Mouse (Mus musculus) CH12.LX (cell line): Measurements from ENCODE around the gene Gm2a. TPM values are rescaled to one million over a fixed set of nuclear protein-coding genes. Genes with fewer than 3 reads are reported as not detected.

Experiments
- DNase-seq: peaks from one replicate; pipeline ENCODE4 v3.0.0-alpha.2; 2013; ENCODE audit errors: extremely low read depth
- H3K27ac ChIP-seq: 2 replicates; pipeline ENCODE4 v1.5.1; 2012; ENCODE audit warnings: low read depth, mild to moderate bottlenecking, control low read depth, moderate library complexity; ENCODE audit not compliant: insufficient read depth
- H3K27me3 ChIP-seq: replicated peaks from 2 replicates; pipeline ENCODE3; 2012; ENCODE audit warnings: inconsistent platforms
- H3K36me3 ChIP-seq, 2 experiments: replicated peaks in 1 of 2; 2 replicates each; pipeline versions ENCODE3 to v1.6.1; 2012; ENCODE audit warnings: inconsistent platforms in 1 of 2, low read length in 1 of 2, mild to moderate bottlenecking in 1 of 2, mixed read lengths in 1 of 2, moderate library complexity in 1 of 2; ENCODE audit not compliant: control insufficient read depth in 1 of 2, insufficient read depth in 1 of 2
- H3K4me1 ChIP-seq, 2 experiments: 2 replicates each; pipeline ENCODE4 v1.6.1; 2012; ENCODE audit warnings: inconsistent platforms in 1 of 2, moderate library complexity in 1 of 2; ENCODE audit not compliant: insufficient read depth in 2 of 2, control insufficient read depth in 1 of 2
- H3K4me2 ChIP-seq: 2 replicates; pipeline ENCODE4 v1.6.1; 2012; ENCODE audit warnings: low read depth, mild to moderate bottlenecking, control low read depth; ENCODE audit not compliant: poor library complexity, insufficient read depth, severe bottlenecking
- H3K4me3 ChIP-seq, 3 experiments: fragments of 150-350 bp in 1 of 3; sonication (generic) in 1 of 3; replicated peaks in 1 of 3; 2 replicates each; pipeline versions ENCODE3 to v1.5.1; 2011 to 2012; ENCODE audit warnings: low read depth in 2 of 3, low read length in 2 of 3, mild to moderate bottlenecking in 2 of 3, moderate library complexity in 2 of 3, control low read depth in 1 of 3, improper control_type of control experiment in 1 of 3, inconsistent platforms in 1 of 3, mixed read lengths in 1 of 3; ENCODE audit not compliant: poor library complexity in 1 of 3
- H3K79me2 ChIP-seq: replicated peaks from 2 replicates; pipeline ENCODE4 v1.6.1; 2012; ENCODE audit warnings: mild to moderate bottlenecking, moderate library complexity; ENCODE audit not compliant: control insufficient read depth, poor library complexity, insufficient read depth, severe bottlenecking; ENCODE audit errors: extremely low read depth
- H3K9ac ChIP-seq: 2 replicates; pipeline ENCODE4 v1.6.1; 2012; ENCODE audit warnings: low read depth, mild to moderate bottlenecking, control low read depth, moderate library complexity; ENCODE audit not compliant: insufficient read depth
- H3K9me3 ChIP-seq: replicated peaks from 2 replicates; pipeline ENCODE3; 2012; ENCODE audit warnings: low read length, inconsistent platforms, mixed read lengths
- CHD1 ChIP-seq: IDR thresholded peaks from 2 replicates; pipeline ENCODE4 v1.6.1; 2012; ENCODE audit warnings: low read depth, low read length, improper control_type of control experiment, inconsistent platforms
- CHD2 ChIP-seq: IDR thresholded peaks from 2 replicates; pipeline ENCODE4 v1.6.1; 2011; ENCODE audit warnings: low read length, improper control_type of control experiment
- CTCF ChIP-seq, 2 experiments: IDR thresholded peaks in 1 of 2; conservative IDR thresholded peaks in 1 of 2; 2 replicates each; pipeline ENCODE4 v1.5.1; 2011 to 2012; ENCODE audit warnings: low read depth in 2 of 2, low read length in 2 of 2, improper control_type of control experiment in 1 of 2, inconsistent platforms in 1 of 2, mild to moderate bottlenecking in 1 of 2, moderate library complexity in 1 of 2
- E2F4 ChIP-seq: IDR thresholded peaks from 2 replicates; pipeline ENCODE4 v1.6.1; 2011; ENCODE audit warnings: low read depth, low read length, improper control_type of control experiment; ENCODE audit not compliant: insufficient replicate concordance
- GABPA ChIP-seq: IDR thresholded peaks from 2 replicates; pipeline ENCODE4 v1.6.1; 2012; ENCODE audit warnings: low read depth, low read length, improper control_type of control experiment, inconsistent platforms; ENCODE audit not compliant: insufficient replicate concordance
- IRF4 ChIP-seq: IDR thresholded peaks from 2 replicates; pipeline ENCODE4 v1.6.1; 2014; ENCODE audit warnings: low read depth, mild to moderate bottlenecking, inconsistent platforms, low read length, improper control_type of control experiment
- JUN ChIP-seq: IDR thresholded peaks from 2 replicates; pipeline ENCODE4 v1.6.1; 2011; ENCODE audit warnings: low read depth, mild to moderate bottlenecking, low read length, improper control_type of control experiment, moderate library complexity; ENCODE audit not compliant: insufficient read depth
- JUND ChIP-seq: conservative IDR thresholded peaks from 2 replicates; pipeline ENCODE4 v1.6.1; 2011; ENCODE audit warnings: low read depth, low read length, improper control_type of control experiment
- KAT2A ChIP-seq: IDR thresholded peaks from 2 replicates; pipeline ENCODE4 v1.6.1; 2012; ENCODE audit warnings: low read length, improper control_type of control experiment, inconsistent platforms; ENCODE audit not compliant: insufficient replicate concordance
- MAFK ChIP-seq: IDR thresholded peaks from 2 replicates; pipeline ENCODE4 v1.6.1; 2011; ENCODE audit warnings: low read length, improper control_type of control experiment; ENCODE audit not compliant: insufficient replicate concordance
- MAX ChIP-seq: IDR thresholded peaks from 2 replicates; pipeline ENCODE4 v1.6.1; 2011; ENCODE audit warnings: low read length, improper control_type of control experiment
- MYC ChIP-seq: IDR thresholded peaks from 2 replicates; pipeline ENCODE4 v1.6.1; 2011; ENCODE audit warnings: low read depth, mild to moderate bottlenecking, improper control_type of control experiment, low read length
- NELFE ChIP-seq: IDR thresholded peaks from 2 replicates; pipeline ENCODE4 v1.6.1; 2011; ENCODE audit warnings: low read depth, low read length, improper control_type of control experiment
- NRF1 ChIP-seq: IDR thresholded peaks from 2 replicates; pipeline ENCODE4 v1.6.1; 2014; ENCODE audit warnings: low read depth, mild to moderate bottlenecking, inconsistent platforms, low read length, improper control_type of control experiment, moderate library complexity
- PAX5 ChIP-seq: IDR thresholded peaks from 2 replicates; pipeline ENCODE4 v1.6.1; 2012; ENCODE audit warnings: low read length, inconsistent platforms, mixed read lengths
- RAD21 ChIP-seq: IDR thresholded peaks from 2 replicates; pipeline ENCODE4 v1.6.1; 2011; ENCODE audit warnings: low read depth, mild to moderate bottlenecking, low read length, improper control_type of control experiment, moderate library complexity
- SIN3A ChIP-seq: IDR thresholded peaks from 2 replicates; pipeline ENCODE4 v1.6.1; 2012; ENCODE audit warnings: low read length, improper control_type of control experiment, inconsistent platforms
- TBP ChIP-seq: conservative IDR thresholded peaks from 2 replicates; pipeline ENCODE4 v1.6.1; 2011; ENCODE audit warnings: low read depth, low read length, improper control_type of control experiment
- TCF12 ChIP-seq: IDR thresholded peaks from 2 replicates; pipeline ENCODE4 v1.6.1; 2014; ENCODE audit warnings: low read depth, mild to moderate bottlenecking, inconsistent platforms, low read length, improper control_type of control experiment
- UBTF ChIP-seq: IDR thresholded peaks from 2 replicates; pipeline ENCODE4 v1.6.1; 2012; ENCODE audit warnings: low read depth, mild to moderate bottlenecking, inconsistent platforms, low read length, improper control_type of control experiment, moderate library complexity
- dilution Hi-C: fragments of 300-500 bp; cut with MboI; formaldehyde crosslinking; loops from 2 replicates; pipeline ENCODE4 v1.14.3; 2020; ENCODE audit warnings: low sequenced_read_pairs; ENCODE audit not compliant: extremely low pct_unique_long_range_greater_than_20kb, extremely low pct_ligation_motif_present
- in situ Hi-C: fragments of 300-500 bp; cut with MboI; formaldehyde crosslinking; loops from 3 replicates; pipeline ENCODE4 v1.14.3; 2019; ENCODE audit warnings: low sequenced_read_pairs, low pct_ligation_motif_present, low pct_unique_long_range_greater_than_20kb, mixed read lengths
- polyA plus RNA-seq: library from polyadenylated mRNA; unstranded; fragments of >175 nt; gene quantifications from 2 replicates; pipeline ENCODE4 v1.2.1, GENCODE M21; 2012; ENCODE audit warnings: low read depth; ENCODE audit not compliant: insufficient read length
- total RNA-seq, 2 experiments: library from RNA; depleted of rRNA; stranded (reverse); fragments of 300-350 nt in 1 of 2; fragments of >200 nt in 1 of 2; gene quantifications; 2 replicates each; pipeline ENCODE4 v1.2.3; 2012 to 2014

Gm2a gene
- total and polyA plus RNA-seq, 3 experiments, result 10.0 to 26.5 (median 25.6) TPM

GRCm38 (mm10) chr11:55102015-55102414 is 4.1 kb downstream of the Gm2a start:
- Histone ChIP-seq H3K79me2 (no peaks in the 10 kb centered on the region), H3K4me1 (peaks cover 14 to 58% of the 10 kb centered on the region in 2 experiments), H3K27me3 (no peaks in the 10 kb centered on the region), H3K9ac (no peak overlapping the region), H3K4me3 (no peak overlapping the region), H3K9me3 (no peaks in the 10 kb centered on the region), H3K4me2 (no peak overlapping the region), H3K27ac (no peak overlapping the region), H3K36me3 (peaks cover 14 to 53% of the 10 kb centered on the region in 2 experiments)
- no peak for TF ChIP-seq GABPA
- DNase-seq, result no peak
- dilution Hi-C loops (no loop called here), in situ Hi-C loops (no loop called here)

DNA sequence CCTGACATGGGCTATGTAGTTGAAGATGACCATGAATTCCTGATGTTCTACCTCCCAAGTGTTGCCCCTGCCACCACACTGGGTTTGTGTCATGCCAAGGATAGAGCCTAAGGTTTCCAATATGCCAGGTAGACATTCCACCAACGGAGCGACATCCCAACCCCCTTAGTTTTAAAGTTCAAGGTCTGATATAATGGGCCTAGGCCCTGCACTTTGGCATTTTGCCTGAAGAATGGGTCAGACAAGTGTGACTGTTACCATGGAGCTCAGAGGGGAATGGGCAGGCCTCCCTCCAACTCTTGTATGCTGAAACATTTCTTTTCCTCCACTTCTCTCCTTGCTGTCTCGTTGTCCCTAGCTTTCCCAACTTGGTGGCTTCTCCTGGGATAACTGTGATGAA is 5.3 kb downstream of the Gm2a start:
- no peak overlapping the region for H3K4me3 ChIP-seq
- H3K79me2 ChIP-seq, result no peaks in the 10 kb centered on the region
- H3K4me1 ChIP-seq, result peaks cover 14 to 56% of the 10 kb centered on the region in 2 experiments
- H3K9ac ChIP-seq, result no peak overlapping the region
- dilution Hi-C loops, result no loop called here
- H3K27ac ChIP-seq, result no peak overlapping the region
- no peak for TF ChIP-seq SIN3A
- TF ChIP-seq MYC, result no peak
- no peak for TF ChIP-seq JUN
- no peak for TF ChIP-seq UBTF
- TF ChIP-seq RAD21, result no peak
- TF ChIP-seq PAX5, result no peak
- TF ChIP-seq CTCF (conservative IDR thresholded peaks at IDR 0.05 in 1 of 2, IDR thresholded peaks at IDR 0.05 in 1 of 2; ENCODE audit: low read depth in 2 of 2, low read length in 2 of 2), result no peak
- no peak for TF ChIP-seq JUND
- no peak for TF ChIP-seq NRF1
- TF ChIP-seq TCF12, result no peak
- TF ChIP-seq MAX, result no peak
- no peak for TF ChIP-seq CHD1
- no peak for TF ChIP-seq MAFK
- no peak for TF ChIP-seq KAT2A
- TF ChIP-seq NELFE, result no peak
- no peak for TF ChIP-seq CHD2
- TF ChIP-seq TBP, result no peak
- TF ChIP-seq IRF4, result no peak
- TF ChIP-seq E2F4, result no peak
- TF ChIP-seq, all 38 proteins: peak for 0
- Histone ChIP-seq H3K9me3 (no peaks in the 10 kb centered on the region), H3K4me2 (no peak overlapping the region), H3K36me3 (peaks cover 17 to 64% of the 10 kb centered on the region in 2 experiments), H3K27me3 (no peaks in the 10 kb centered on the region)
- DNase-seq, result no peak
- in situ Hi-C loops, result no loop called here
